8 mouse cellular contexts compared by ENCODE assay signal in the genomic region with DNA sequence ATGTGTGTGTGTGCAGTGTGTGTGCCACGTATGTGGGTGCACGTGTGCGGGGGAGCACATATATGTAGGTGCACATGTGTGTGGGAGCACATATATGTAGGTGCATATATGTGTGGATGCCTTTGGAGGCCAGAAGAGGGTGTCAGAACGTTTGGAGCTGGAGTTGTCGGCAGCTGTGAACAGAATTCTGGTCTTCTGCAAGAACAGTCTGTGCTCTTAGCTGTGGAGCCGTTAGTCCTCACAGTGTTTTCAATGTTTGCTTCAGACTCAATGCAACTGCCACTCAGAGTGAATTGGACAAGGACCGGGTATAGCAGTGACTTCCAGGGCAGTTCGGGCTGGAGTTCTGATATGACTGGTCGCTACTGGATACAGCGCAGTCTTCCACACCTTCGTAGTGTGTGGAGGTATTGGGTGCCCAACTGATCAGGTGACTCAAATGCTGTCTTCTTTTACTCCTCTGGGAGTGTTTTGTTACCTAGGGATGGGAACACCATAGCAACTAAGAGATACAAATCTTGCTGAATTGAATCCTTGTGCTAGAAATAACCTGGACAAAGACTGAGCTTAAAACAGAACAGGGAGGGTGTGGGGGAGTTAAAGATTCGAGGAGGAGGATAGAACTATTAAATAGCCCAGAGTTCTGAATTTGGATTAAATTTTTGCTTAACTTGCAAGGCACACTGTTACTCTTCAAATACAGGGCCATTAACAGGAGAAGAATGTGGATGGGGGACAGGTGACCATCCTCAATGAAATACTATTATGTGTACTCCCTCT. TPM values are rescaled to one million over a fixed set of nuclear protein-coding genes. Genes with fewer than 3 reads are reported as not detected.
DNase-seq lines count a peak whose midpoint lies in the region; ATAC-seq lines count a peak whose summit lies in the region.

No protein-coding gene starts in this region.

- H3K36me3 ChIP-seq in forebrain, embryonic 11.5 days (ENCODE audit: control insufficient read depth, insufficient read depth, low read length), result no peaks in the 10 kb centered on the region
- H3K36me3 ChIP-seq in liver, embryonic 12.5 days, result peaks cover 15% of the 10 kb centered on the region

- H3K27ac ChIP-seq in forebrain, embryonic 11.5 days (ENCODE audit: low read depth, low read length), result no peak overlapping the region
- peak overlapping the region; percentile 93 for H3K27ac ChIP-seq in liver, embryonic 12.5 days

- peak; percentile 45 to 48 for DNase-seq in frontal cortex, adult 2 months (ENCODE audit: extremely low spot score in 1 of 2, low spot score in 1 of 2)
- DNase-seq in frontal cortex, postnatal 14 days (ENCODE audit: low spot score in 2 of 2), result no peak
- peak; percentile 53 for DNase-seq in 416B (ENCODE audit: low read depth)
- DNase-seq in forebrain, embryonic 11.5 days (ENCODE audit: low spot score), result no peak
- no peak for DNase-seq in urinary bladder, adult 18-20 months (ENCODE audit: low spot score in 2 of 2)
- DNase-seq in right cerebral cortex, postnatal 14 days, result no peak
- DNase-seq in kidney, adult 18-20 months, result no peak

- ATAC-seq in forebrain, embryonic 11.5 days (replicated peaks; ENCODE audit: low FRiP score), result no peak
- ATAC-seq in liver, embryonic 12.5 days, result no peak

- peak overlapping the region; percentile 91 for H3K9ac ChIP-seq in forebrain, embryonic 11.5 days (ENCODE audit: low read length)
- H3K9ac ChIP-seq in liver, embryonic 12.5 days, result peak overlapping the region; percentile 98

- no peaks in the 10 kb centered on the region for H3K27me3 ChIP-seq in forebrain, embryonic 11.5 days (ENCODE audit: control insufficient read depth, insufficient read depth, low read length)
- H3K27me3 ChIP-seq in liver, embryonic 12.5 days (replicated peaks), result no peaks in the 10 kb centered on the region

- peak overlapping the region; percentile 87 for H3K4me3 ChIP-seq in forebrain, embryonic 11.5 days (ENCODE audit: low read depth, low read length)
- peak overlapping the region; percentile 93 for H3K4me3 ChIP-seq in liver, embryonic 12.5 days

- peak overlapping the region; percentile 99 for H3K4me2 ChIP-seq in forebrain, embryonic 11.5 days (ENCODE audit: low read depth, low read length, severe bottlenecking)
- peak overlapping the region; percentile 99 for H3K4me2 ChIP-seq in liver, embryonic 12.5 days

- H3K9me3 ChIP-seq in forebrain, embryonic 11.5 days (ENCODE audit: control insufficient read depth, low read length), result no peaks in the 10 kb centered on the region
- no peaks in the 10 kb centered on the region for H3K9me3 ChIP-seq in liver, embryonic 12.5 days (replicated peaks)

- H3K4me1 ChIP-seq in forebrain, embryonic 11.5 days (replicated peaks; ENCODE audit: control insufficient read depth, insufficient read depth, low read length), result peaks cover 7% of the 10 kb centered on the region
- H3K4me1 ChIP-seq in liver, embryonic 12.5 days, result peaks cover 82% of the 10 kb centered on the region

- 81% methylated on average over 12 of the region's 12 CpGs for WGBS in forebrain, embryonic 11.5 days
- 76% methylated on average over 12 of the region's 12 CpGs for WGBS in liver, embryonic 12.5 days (ENCODE audit: insufficient replicate concordance)

RNA-seq across cellular contexts. Expression of a gene that starts 1.0 kb away (rescaled TPM):
- polyA plus RNA-seq in frontal cortex, adult 2 months (2012; rRNA removed), result 39.9 and 41.7 TPM in 2 replicates
- polyA plus RNA-seq in forebrain, embryonic 11.5 days (2014; fragmentation: Nextera tagmentation; extraction: Ambion mirVana), result 11.8 TPM in 2 replicates
- 7.5 and 7.8 TPM in 2 replicates for polyA plus RNA-seq in liver, embryonic 12.5 days (2016; fragmentation: Nextera tagmentation; extraction: Ambion mirVana)

Comparison
In these comparisons a context has a peak if more than half of its experiments do, and no peak if none do; other contexts are left out.
1. DNase-seq: peak in frontal cortex, adult 2 months (2 of 2) and 416B (single experiment); none in frontal cortex, postnatal 14 days (0 of 2), forebrain, embryonic 11.5 days (single experiment), urinary bladder, adult 18-20 months (0 of 2), right cerebral cortex, postnatal 14 days (single experiment) and kidney, adult 18-20 months (single experiment).